Comparison of ENCODE assay signal across 8 mouse cellular contexts in genomic region chr8:71397701-71398100, GRCm38 (mm10). TPM values are rescaled to one million over a fixed set of nuclear protein-coding genes. Genes with fewer than 3 reads are reported as not detected.
DNase-seq lines count a peak whose midpoint lies in the region; ATAC-seq and TF ChIP-seq lines count a peak whose summit lies in the region.

No protein-coding gene starts in this region.

- H3K4me2 ChIP-seq in heart, embryonic 13.5 days = peak overlapping the region; percentile 93
- H3K4me2 ChIP-seq in heart, embryonic 15.5 days = peak overlapping the region; percentile 84
- H3K4me2 ChIP-seq in liver, postnatal 0 days (ENCODE audit: low read depth, low read length) = peak overlapping the region; percentile 97

- H3K27ac ChIP-seq in heart, embryonic 13.5 days (replicated peaks) = no peak overlapping the region
- H3K27ac ChIP-seq in heart, embryonic 15.5 days = no peak overlapping the region
- no peak overlapping the region for H3K27ac ChIP-seq in liver, postnatal 0 days (ENCODE audit: low read depth)

- H3K36me3 ChIP-seq in heart, embryonic 13.5 days = peaks cover 26% of the 10 kb centered on the region
- peaks cover 43% of the 10 kb centered on the region for H3K36me3 ChIP-seq in G1E (replicated peaks)
- H3K36me3 ChIP-seq in heart, embryonic 15.5 days = peaks cover 13% of the 10 kb centered on the region
- H3K36me3 ChIP-seq in liver, postnatal 0 days (replicated peaks; ENCODE audit: insufficient read depth, low read length) = peaks cover 16% of the 10 kb centered on the region

- H3K4me1 ChIP-seq in heart, embryonic 13.5 days = peaks cover 16% of the 10 kb centered on the region
- peaks cover 61% of the 10 kb centered on the region for H3K4me1 ChIP-seq in G1E (ENCODE audit: insufficient read depth, low read depth, low read length)
- peaks cover 13% of the 10 kb centered on the region for H3K4me1 ChIP-seq in heart, embryonic 15.5 days (replicated peaks)
- H3K4me1 ChIP-seq in liver, postnatal 0 days (ENCODE audit: insufficient read depth) = peaks cover 12% of the 10 kb centered on the region

- no peak for ATAC-seq in heart, embryonic 13.5 days (ENCODE audit: extremely low read depth, insufficient number of reproducible peaks, low FRiP score, low TSS enrichment)
- no peak for ATAC-seq in G1E (ENCODE audit: extremely low read depth, insufficient number of reproducible peaks, low FRiP score, poor library complexity, severe bottlenecking)
- no peak for ATAC-seq in heart, embryonic 15.5 days (replicated peaks; ENCODE audit: insufficient number of reproducible peaks, insufficient read depth, low FRiP score, low read depth)
- no peak for ATAC-seq in liver, postnatal 0 days

- intact Hi-C loops in heart, postnatal 14 days (cut with DNase I) = loop anchor here (5.0 kb wide), 1 partner anchor 825 kb away; no protein-coding TSS in a partner anchor

- peak overlapping the region; percentile 89 for H3K4me3 ChIP-seq in heart, embryonic 13.5 days
- peak overlapping the region; percentile 78 for H3K4me3 ChIP-seq in G1E (ENCODE audit: low read depth, low read length)
- peak overlapping the region; percentile 64 for H3K4me3 ChIP-seq in heart, embryonic 15.5 days
- H3K4me3 ChIP-seq in liver, postnatal 0 days (ENCODE audit: low read depth, low read length) = peak overlapping the region; percentile 98; the same call in 1 of the 2 replicates

- no peak for TF ChIP-seq CTCF in G1E (IDR thresholded peaks at IDR 0.05; ENCODE audit: low read depth, low read length)
- no peak for TF ChIP-seq CTCF in liver, postnatal 0 days (IDR thresholded peaks at IDR 0.05; ENCODE audit: low read depth)

- no peaks in the 10 kb centered on the region for H3K9me3 ChIP-seq in heart, embryonic 13.5 days
- no peaks in the 10 kb centered on the region for H3K9me3 ChIP-seq in G1E (replicated peaks)
- H3K9me3 ChIP-seq in heart, embryonic 15.5 days (replicated peaks) = no peaks in the 10 kb centered on the region
- H3K9me3 ChIP-seq in liver, postnatal 0 days (ENCODE audit: low read length) = no peaks in the 10 kb centered on the region

- TF ChIP-seq EP300 in liver, postnatal 0 days (IDR thresholded peaks at IDR 0.05; ENCODE audit: low read depth) = no peak

- no peaks in the 10 kb centered on the region for H3K27me3 ChIP-seq in heart, embryonic 13.5 days (replicated peaks)
- no peaks in the 10 kb centered on the region; the same call in 1 of the 2 replicates for H3K27me3 ChIP-seq in G1E (ENCODE audit: insufficient read depth, low read length)
- H3K27me3 ChIP-seq in heart, embryonic 15.5 days = no peaks in the 10 kb centered on the region
- H3K27me3 ChIP-seq in liver, postnatal 0 days (ENCODE audit: insufficient read depth, low read length) = no peaks in the 10 kb centered on the region

- DNase-seq in heart, postnatal 14 days = no peak
- no peak for DNase-seq in G1E (ENCODE audit: low spot score)
- DNase-seq in liver, postnatal 0 days = no peak
- no peak for DNase-seq in frontal cortex, adult 2 months (ENCODE audit: extremely low spot score in 1 of 2, low spot score in 1 of 2)
- DNase-seq in left cerebral cortex, adult 11 months (ENCODE audit: low spot score) = no peak
- DNase-seq in urinary bladder, adult 18-20 months (ENCODE audit: low spot score in 2 of 2) = no peak

- 80% methylated on average over 12 of the region's 12 CpGs for WGBS in heart, embryonic 13.5 days
- WGBS in heart, embryonic 15.5 days = 83% methylated on average over 12 of the region's 12 CpGs
- 80% methylated on average over 12 of the region's 12 CpGs for WGBS in liver, postnatal 0 days (ENCODE audit: insufficient replicate concordance)

- peak overlapping the region; percentile 82 for H3K9ac ChIP-seq in heart, embryonic 13.5 days
- H3K9ac ChIP-seq in heart, embryonic 15.5 days = peak overlapping the region; percentile 76; the same call in 1 of the 2 replicates
- H3K9ac ChIP-seq in liver, postnatal 0 days (replicated peaks) = 0 out of 2 replicates have a peak overlapping the region, but pooled peaks have one; percentile 83

RNA-seq across cellular contexts. Expression of gene Babam1, which starts 1.0 kb away (rescaled TPM):
- 89.7 and 91.8 TPM in 2 replicates for polyA plus RNA-seq in heart, embryonic 13.5 days (2015; fragmentation: Nextera tagmentation; extraction: Ambion mirVana)
- total RNA-seq in heart, postnatal 14 days (2021) = 10 to 100 TPM; 57.0 to 62.9 TPM
- total RNA-seq in G1E (2014; fragmentation: Nextera tagmentation) (58.4 and 83.8 TPM in 2 replicates), G1E (2017) (90.3 and 92.1 TPM in 2 replicates)
- 106 and 107 TPM in 2 replicates for polyA plus RNA-seq in G1E (2012)
- polyA plus RNA-seq in heart, embryonic 15.5 days (2015; fragmentation: Nextera tagmentation; extraction: Ambion mirVana) = 75.5 and 89.9 TPM in 2 replicates
- 40.0 and 40.7 TPM in 2 replicates for polyA plus RNA-seq in liver, postnatal 0 days (2015; fragmentation: Nextera tagmentation; extraction: Ambion mirVana)
- polyA plus RNA-seq in frontal cortex, adult 2 months (2012; rRNA removed) = 131 and 140 TPM in 2 replicates

RNA-seq across cellular contexts. Expression of gene Ushbp1, which starts 2.1 kb away (rescaled TPM):
- 9.2 and 10.2 TPM in 2 replicates for polyA plus RNA-seq in heart, embryonic 13.5 days (2015; fragmentation: Nextera tagmentation; extraction: Ambion mirVana)
- 10 to 100 TPM; 40.5 to 45.1 TPM for total RNA-seq in heart, postnatal 14 days (2021)
- total RNA-seq in G1E (2014; fragmentation: Nextera tagmentation) (not detected in 2 replicates), G1E (2017) (0.06 and 0.11 TPM in 2 replicates)
- polyA plus RNA-seq in G1E (2012) = 0.08 and 0.09 TPM in 2 replicates
- 14.6 and 17.3 TPM in 2 replicates for polyA plus RNA-seq in heart, embryonic 15.5 days (2015; fragmentation: Nextera tagmentation; extraction: Ambion mirVana)
- 4.6 and 5.6 TPM in 2 replicates for polyA plus RNA-seq in liver, postnatal 0 days (2015; fragmentation: Nextera tagmentation; extraction: Ambion mirVana)
- polyA plus RNA-seq in frontal cortex, adult 2 months (2012; rRNA removed) = 8.9 and 11.8 TPM in 2 replicates

RNA-seq across cellular contexts. Expression of gene Ankle1, which starts 8.1 kb away (rescaled TPM):
- polyA plus RNA-seq in heart, embryonic 13.5 days (2015; fragmentation: Nextera tagmentation; extraction: Ambion mirVana) = 27.6 and 29.4 TPM in 2 replicates
- 1 to 10 TPM in 1 of 2 experiments, under 1 TPM in 1; 0.96 to 2.0 TPM for total RNA-seq in heart, postnatal 14 days (2021)
- total RNA-seq in G1E (2014; fragmentation: Nextera tagmentation) (5.9 and 16.2 TPM in 2 replicates), G1E (2017) (9.8 and 12.1 TPM in 2 replicates)
- polyA plus RNA-seq in G1E (2012) = 13.7 and 15.1 TPM in 2 replicates
- 23.0 and 34.0 TPM in 2 replicates for polyA plus RNA-seq in heart, embryonic 15.5 days (2015; fragmentation: Nextera tagmentation; extraction: Ambion mirVana)
- 11.4 and 11.9 TPM in 2 replicates for polyA plus RNA-seq in liver, postnatal 0 days (2015; fragmentation: Nextera tagmentation; extraction: Ambion mirVana)
- 0.56 and 1.2 TPM in 2 replicates for polyA plus RNA-seq in frontal cortex, adult 2 months (2012; rRNA removed)

RNA-seq across cellular contexts. Expression of gene Nr2f6, which starts 15.9 kb away (rescaled TPM):
- 36.6 and 40.9 TPM in 2 replicates for polyA plus RNA-seq in heart, embryonic 13.5 days (2015; fragmentation: Nextera tagmentation; extraction: Ambion mirVana)
- total RNA-seq in heart, postnatal 14 days (2021) = 10 to 100 TPM; 48.5 to 52.3 TPM
- 6.4 and 8.6 TPM in 2 replicates for total RNA-seq in G1E (2014; fragmentation: Nextera tagmentation)
- 9.7 and 17.0 TPM in 2 replicates for total RNA-seq in G1E (2017)
- 36.0 and 47.8 TPM in 2 replicates for polyA plus RNA-seq in G1E (2012)
- 43.4 and 51.5 TPM in 2 replicates for polyA plus RNA-seq in heart, embryonic 15.5 days (2015; fragmentation: Nextera tagmentation; extraction: Ambion mirVana)
- polyA plus RNA-seq in liver, postnatal 0 days (2015; fragmentation: Nextera tagmentation; extraction: Ambion mirVana) = 38.0 and 46.6 TPM in 2 replicates
- polyA plus RNA-seq in frontal cortex, adult 2 months (2012; rRNA removed) = 42.5 and 42.8 TPM in 2 replicates

RNA-seq across cellular contexts. Expression of gene Ocel1, which starts 26.6 kb away (rescaled TPM):
- 4.3 and 4.4 TPM in 2 replicates for polyA plus RNA-seq in heart, embryonic 13.5 days (2015; fragmentation: Nextera tagmentation; extraction: Ambion mirVana)
- 10 to 100 TPM; 10.4 to 10.7 TPM for total RNA-seq in heart, postnatal 14 days (2021)
- total RNA-seq in G1E (2014; fragmentation: Nextera tagmentation) (4.7 and 6.2 TPM in 2 replicates), G1E (2017) (18.0 and 25.8 TPM in 2 replicates)
- 32.3 and 37.6 TPM in 2 replicates for polyA plus RNA-seq in G1E (2012)
- 4.9 and 7.2 TPM in 2 replicates for polyA plus RNA-seq in heart, embryonic 15.5 days (2015; fragmentation: Nextera tagmentation; extraction: Ambion mirVana)
- 5.3 and 5.9 TPM in 2 replicates for polyA plus RNA-seq in liver, postnatal 0 days (2015; fragmentation: Nextera tagmentation; extraction: Ambion mirVana)
- 11.4 and 12.9 TPM in 2 replicates for polyA plus RNA-seq in frontal cortex, adult 2 months (2012; rRNA removed)
